Mouse (Mus musculus) forebrain, embryonic 14.5 days (tissue): Measurements from ENCODE around the gene Fbxo2. TPM values are rescaled to one million over a fixed set of nuclear protein-coding genes. Genes with fewer than 3 reads are reported as not detected.

ENCODE experiments used
- ATAC-seq: fragments of 200-750 bp; cut with Nextera tagmentation; 2 replicates; pipeline ENCODE4 v1.8.0; 2017; ENCODE audit warnings: mild to moderate bottlenecking, moderate library complexity
- DNase-seq: peaks from one replicate; pipeline ENCODE4 v3.0.0-alpha.2; 2015; ENCODE audit warnings: low spot score
- H3K27ac ChIP-seq: fragments of 300-500 bp; sonication (generic); 2 replicates; pipeline ENCODE4 v1.5.1; 2014; ENCODE audit warnings: low read depth, mild to moderate bottlenecking, control low read depth, low read length, moderate library complexity
- H3K27me3 ChIP-seq: fragments of 300-500 bp; sonication (generic); replicated peaks from 2 replicates; pipeline ENCODE4 v1.6.1; 2014; ENCODE audit warnings: low read length, control low read depth, mixed read lengths; ENCODE audit not compliant: control insufficient read depth, insufficient read depth
- H3K36me3 ChIP-seq: fragments of 300-500 bp; sonication (generic); 2 replicates; pipeline ENCODE4 v1.6.1; 2014; ENCODE audit warnings: low read length, control low read depth; ENCODE audit not compliant: control insufficient read depth, insufficient read depth
- H3K4me1 ChIP-seq: fragments of 300-500 bp; sonication (generic); 2 replicates; pipeline ENCODE4 v1.6.1; 2014; ENCODE audit warnings: antibody characterized with exemption, low read length, control low read depth; ENCODE audit not compliant: control insufficient read depth, insufficient read depth
- H3K4me2 ChIP-seq: fragments of 300-500 bp; sonication (generic); 2 replicates; pipeline ENCODE4 v1.6.1; 2014; ENCODE audit warnings: mild to moderate bottlenecking, control low read depth, low read length
- H3K4me3 ChIP-seq: fragments of 300-500 bp; sonication (generic); 2 replicates; pipeline ENCODE4 v1.5.1; 2014; ENCODE audit warnings: low read depth, low read length, control low read depth
- H3K9ac ChIP-seq: fragments of 300-500 bp; sonication (generic); 2 replicates; pipeline ENCODE4 v1.6.1; 2014; ENCODE audit warnings: mild to moderate bottlenecking, low read length, control low read depth, moderate library complexity
- H3K9me3 ChIP-seq: fragments of 300-500 bp; sonication (generic); replicated peaks from 2 replicates; pipeline ENCODE4 v1.6.1; 2016; ENCODE audit warnings: low read length, control low read depth, mixed read lengths; ENCODE audit not compliant: control insufficient read depth
- WGBS: fragments of 180-500 bp; shearing (Covaris S2); extraction: QIAGEN DNeasy Blood & Tissue Kit; methylation state at CpG from one replicate; pipeline ENCODE4 v1.1.7; 2014; 5-methylcytosine and 5-hydroxymethylcytosine counted together
- polyA plus RNA-seq: library from polyadenylated mRNA; unstranded; fragments of >200 nt; fragmentation: Nextera tagmentation; extraction: Ambion mirVana; gene quantifications from 2 replicates; pipeline ENCODE4 v1.2.1, GENCODE M21; 2014

The Fbxo2 gene
- polyA plus RNA-seq, 1 experiment from 2014 or later, result 3.2 TPM

DNA sequence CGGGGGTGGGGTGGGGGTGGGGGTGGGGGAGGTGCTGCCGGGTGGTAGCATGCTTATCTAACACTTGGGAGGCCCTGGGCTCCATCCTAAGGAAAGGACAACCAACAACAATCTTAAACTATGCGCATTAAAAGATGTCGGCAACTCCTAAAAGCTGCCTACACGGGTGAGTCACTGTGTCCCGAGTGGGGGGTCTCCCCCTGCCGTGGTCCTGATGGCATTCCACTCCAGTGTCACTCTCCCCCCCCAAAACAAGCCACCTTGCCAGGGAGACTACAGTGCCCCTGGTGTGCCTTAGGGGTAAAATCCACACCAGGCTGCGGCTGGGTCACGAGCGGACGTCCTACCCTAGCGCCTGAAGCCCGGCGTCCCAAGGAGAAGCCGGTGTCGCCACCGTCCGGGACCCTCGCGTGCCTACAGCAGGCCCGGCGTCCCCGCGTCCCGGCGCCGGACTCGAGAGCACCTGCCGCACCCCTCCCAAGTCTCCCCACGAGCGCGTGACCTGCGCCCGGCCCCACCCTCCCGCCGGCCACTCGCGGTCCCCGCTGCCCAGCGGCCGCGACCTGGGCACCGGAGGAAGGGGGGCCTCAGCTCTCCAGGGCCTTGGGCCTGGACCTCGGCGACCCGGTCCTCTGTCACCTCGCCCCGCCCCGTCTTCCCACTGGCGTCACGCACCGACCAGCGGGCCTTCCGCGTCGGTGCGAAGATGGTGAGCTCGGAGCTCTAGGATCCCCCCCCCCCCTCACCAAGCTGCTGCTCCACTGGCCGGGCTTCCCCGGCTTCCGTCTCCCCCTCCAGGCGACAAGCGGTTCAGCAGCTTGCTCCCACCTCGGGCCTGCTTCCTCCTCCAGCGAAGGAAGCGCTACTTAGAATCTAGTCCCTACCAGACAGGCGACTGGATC is 8.9 kb upstream of the Fbxo2 start, which contains the start of gene Fbxo6:
Gene Fbxo6, minus strand, starts transcription at position 874 of the 902 bp plus-strand sequence.
- Histone ChIP-seq H3K27ac (peak within 1 kb of the TSS; percentile 90), H3K9me3 (no peaks in the 10 kb centered on the region), H3K9ac (peak within 1 kb of the TSS; percentile 80), H3K36me3 (peaks cover 63% of the 10 kb centered on the region), H3K4me2 (peak within 1 kb of the TSS; percentile 98), H3K27me3 (no peaks in the 10 kb centered on the region), H3K4me3 (peak within 1 kb of the TSS; percentile 56), H3K4me1 (peaks cover 4% of the 10 kb centered on the region; the same call in 1 of the 2 replicates)
- 1% methylated on average over 51 of the region's 67 CpGs for WGBS
- DNase-seq (peak; percentile 93), ATAC-seq (peak; percentile 92)

DNA sequence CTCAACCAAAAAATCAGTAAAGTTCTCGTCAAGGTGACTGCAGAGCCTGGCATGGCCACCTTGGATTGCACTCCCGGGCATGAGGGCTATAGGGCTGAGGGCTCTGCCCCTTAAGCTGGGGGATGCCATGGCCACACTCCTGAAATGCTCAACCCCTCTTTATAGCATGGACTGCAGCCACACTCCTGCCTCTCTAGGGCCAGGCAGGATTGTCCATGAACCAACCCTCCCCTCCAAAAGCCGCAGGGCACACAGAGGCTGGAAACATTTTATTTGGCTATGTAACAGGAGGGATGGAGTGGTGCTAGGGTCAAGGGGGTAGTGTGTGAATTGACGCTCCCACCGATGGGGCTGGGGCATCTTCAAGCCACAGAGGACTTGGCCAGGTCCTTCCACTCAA is 7.9 kb upstream of the Fbxo2 start:
- ATAC-seq (no peak), DNase-seq (no peak)
- Histone ChIP-seq H3K4me1 (peaks cover 4% of the 10 kb centered on the region; the same call in 1 of the 2 replicates), H3K9me3 (no peaks in the 10 kb centered on the region), H3K4me2 (no peak overlapping the region), H3K36me3 (peaks cover 61% of the 10 kb centered on the region), H3K27me3 (no peaks in the 10 kb centered on the region), H3K9ac (no peak overlapping the region), H3K4me3 (no peak overlapping the region), H3K27ac (no peak overlapping the region)
- 78% methylated on average over 5 of the region's 5 CpGs for WGBS

DNA sequence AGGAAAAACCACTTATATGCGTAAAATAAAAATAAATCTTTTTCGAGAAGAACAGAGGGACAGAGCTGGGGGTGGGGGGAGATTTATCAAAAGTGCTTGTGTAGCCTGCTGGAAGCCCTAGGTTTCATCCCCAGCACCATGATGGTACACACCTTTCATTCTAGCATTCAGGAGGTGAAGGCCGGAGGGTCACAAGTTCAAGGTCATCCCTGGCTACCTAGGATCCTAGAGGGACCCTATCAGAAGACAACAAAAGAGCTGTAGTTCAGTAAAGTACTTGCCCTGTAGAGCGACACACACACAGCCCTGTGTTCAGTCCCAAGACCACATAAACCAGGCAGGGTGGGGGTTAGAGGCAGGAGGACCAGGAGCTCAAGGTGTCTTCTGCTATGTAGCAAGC is 6.4 kb upstream of the Fbxo2 start:
- no peak for DNase-seq
- no peak overlapping the region for H3K4me2 ChIP-seq
- H3K9me3 ChIP-seq, result no peaks in the 10 kb centered on the region
- no peak overlapping the region for H3K4me3 ChIP-seq
- H3K9ac ChIP-seq, result no peak overlapping the region
- WGBS, result 96% methylated on average over 4 of the region's 4 CpGs
- no peak overlapping the region for H3K27ac ChIP-seq
- ATAC-seq, result no peak
- H3K36me3 ChIP-seq, result peaks cover 56% of the 10 kb centered on the region
- no peaks in the 10 kb centered on the region for H3K27me3 ChIP-seq
- H3K4me1 ChIP-seq, result peaks cover 14% of the 10 kb centered on the region

DNA sequence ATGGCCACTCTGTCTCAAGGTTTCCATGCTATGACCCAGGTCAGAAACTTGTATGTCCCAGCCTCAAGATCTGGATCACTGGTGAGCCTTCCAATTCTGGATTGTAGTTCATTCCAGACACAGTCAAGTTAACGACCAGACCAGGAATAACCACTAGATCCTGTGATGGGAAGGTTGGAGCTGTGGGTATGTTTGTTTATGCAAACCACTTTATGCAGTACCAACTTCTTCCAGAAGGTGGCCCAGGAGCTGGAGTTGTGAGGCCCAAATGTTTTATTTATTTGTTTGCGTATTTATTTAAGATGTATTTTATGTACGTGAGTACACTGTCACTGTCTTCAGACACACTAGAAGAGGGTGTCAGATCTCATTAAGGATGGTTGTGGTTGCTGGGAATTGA is 5.4 kb upstream of the Fbxo2 start:
- H3K36me3 ChIP-seq, result peaks cover 54% of the 10 kb centered on the region
- WGBS, result 62% methylated on average over 3 of the region's 3 CpGs
- no peak overlapping the region for H3K27ac ChIP-seq
- H3K27me3 ChIP-seq, result no peaks in the 10 kb centered on the region
- no peak overlapping the region for H3K9ac ChIP-seq
- H3K4me3 ChIP-seq, result no peak overlapping the region
- DNase-seq (peak; percentile 69), ATAC-seq (no peak)
- peaks cover 14% of the 10 kb centered on the region for H3K4me1 ChIP-seq
- H3K4me2 ChIP-seq, result no peak overlapping the region
- H3K9me3 ChIP-seq, result no peaks in the 10 kb centered on the region

DNA sequence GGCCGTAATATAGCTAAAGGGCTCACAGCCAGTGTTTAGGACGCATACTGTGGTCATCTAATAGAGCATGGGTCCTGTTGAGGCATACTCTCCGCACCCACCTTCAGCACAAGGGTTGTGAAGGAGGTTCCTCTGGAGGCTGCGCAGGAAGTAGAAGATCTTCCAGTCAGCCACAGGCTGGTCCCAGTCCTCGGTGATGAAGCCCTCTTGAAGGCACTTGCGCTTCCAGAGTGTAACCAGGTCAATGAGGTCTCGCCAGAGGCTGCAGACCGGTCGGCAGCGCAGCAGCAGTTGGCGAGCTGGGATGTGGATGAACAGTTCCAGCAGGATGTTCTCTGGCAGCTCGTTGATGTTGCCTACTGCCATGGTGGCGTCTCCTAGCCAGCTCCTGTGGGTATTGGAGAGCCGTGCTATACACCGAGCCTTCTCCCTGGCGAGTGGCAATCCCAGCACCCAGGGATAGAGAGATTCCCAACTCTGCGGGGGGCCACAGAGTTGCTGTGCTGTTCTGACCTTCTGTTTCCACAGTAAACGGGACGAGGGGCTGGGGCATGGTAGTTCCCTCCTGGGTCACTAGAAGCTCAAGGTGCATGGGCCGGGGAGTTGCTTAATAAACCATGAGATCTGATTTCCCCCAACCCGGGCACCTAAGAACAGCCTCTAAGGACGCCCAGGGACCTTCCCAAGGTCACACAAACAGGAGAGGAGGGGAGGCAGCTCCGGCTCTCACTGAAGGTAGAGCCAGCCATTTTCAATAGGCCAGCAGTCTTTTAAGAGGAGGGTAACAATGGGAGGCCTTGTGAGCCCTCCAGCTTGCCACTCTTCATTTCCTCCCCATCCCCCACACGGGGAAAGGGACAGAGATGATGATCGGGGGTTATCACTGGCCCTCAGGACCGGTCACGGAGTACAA is 1.7 kb upstream of the Fbxo2 start:
- H3K36me3 ChIP-seq, result peaks cover 40% of the 10 kb centered on the region
- peak overlapping the region; percentile 84 for H3K4me2 ChIP-seq
- WGBS, result 20% methylated on average over 27 of the region's 27 CpGs
- peak overlapping the region; percentile 91 for H3K9ac ChIP-seq
- H3K4me3 ChIP-seq, result peak overlapping the region; percentile 71
- H3K4me1 ChIP-seq, result peaks cover 10% of the 10 kb centered on the region
- H3K27ac ChIP-seq, result peak overlapping the region; percentile 79
- no peaks in the 10 kb centered on the region for H3K9me3 ChIP-seq
- peak; percentile 63 for DNase-seq
- ATAC-seq, result peak; percentile 5; the same call in 1 of the 2 replicates
- H3K27me3 ChIP-seq, result peaks cover 22% of the 10 kb centered on the region

DNA sequence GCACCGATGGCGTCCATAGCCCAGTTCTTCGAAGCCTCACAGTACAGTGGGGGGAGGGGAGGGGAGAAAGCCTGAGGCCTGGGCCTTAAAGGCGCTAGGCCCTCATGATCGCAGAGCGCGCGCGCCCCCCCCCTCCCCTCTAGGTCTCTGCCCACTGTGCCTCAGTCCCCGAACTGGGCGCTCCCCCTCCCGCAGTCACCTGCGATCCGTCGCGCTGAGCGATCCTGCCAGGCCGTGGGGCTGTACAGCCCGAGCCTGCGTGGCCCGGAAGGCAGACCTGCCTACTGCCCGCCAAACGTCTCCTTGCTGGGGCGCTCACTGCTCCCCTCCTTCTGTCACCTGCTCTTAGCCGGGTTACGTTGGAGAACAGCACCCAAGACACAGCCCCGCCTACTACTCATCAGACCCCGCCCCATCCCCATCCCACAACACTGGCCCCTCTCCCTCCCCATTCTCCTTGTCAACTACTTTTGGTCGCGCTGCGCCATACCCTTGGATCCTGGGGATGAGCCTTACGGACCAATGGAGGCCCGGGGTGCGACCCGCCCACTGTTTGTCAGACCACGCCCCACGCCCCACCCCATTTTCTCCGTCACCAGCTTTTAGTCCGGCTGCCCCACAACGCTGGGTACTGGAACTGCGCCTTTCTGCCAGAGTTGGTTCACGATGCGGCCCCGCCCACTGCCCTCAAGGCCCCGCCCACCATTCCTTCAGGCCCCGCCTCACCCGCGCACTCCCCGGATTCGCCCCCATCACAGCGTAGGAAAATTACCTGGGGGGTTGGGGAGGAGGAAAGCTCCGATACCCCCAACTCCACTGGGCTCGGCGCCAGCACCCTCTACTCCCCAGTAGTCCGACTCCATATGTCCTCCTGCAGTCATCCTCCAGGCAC is 631 bp upstream of the Fbxo2 start:
- Histone ChIP-seq H3K27ac (peak overlapping the region; percentile 79), H3K4me1 (peaks cover 17% of the 10 kb centered on the region)
- 1% methylated on average over 54 of the region's 55 CpGs for WGBS

DNA sequence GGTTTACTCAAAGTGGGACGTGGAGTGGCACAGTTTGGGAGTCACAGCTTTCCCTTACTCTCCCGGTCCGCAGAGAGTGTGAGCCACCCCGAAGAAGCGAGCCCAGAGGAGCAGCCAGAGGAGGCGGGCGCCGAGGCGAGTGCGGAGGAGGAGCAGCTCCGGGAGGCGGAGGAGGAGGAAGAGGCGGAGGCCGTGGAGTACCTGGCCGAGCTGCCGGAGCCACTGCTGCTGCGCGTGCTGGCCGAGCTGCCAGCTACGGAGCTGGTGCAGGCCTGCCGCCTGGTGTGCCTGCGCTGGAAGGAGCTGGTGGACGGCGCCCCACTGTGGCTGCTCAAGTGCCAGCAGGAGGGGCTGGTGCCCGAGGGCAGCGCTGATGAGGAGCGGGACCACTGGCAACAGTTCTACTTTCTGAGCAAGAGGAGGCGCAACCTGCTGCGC is 3.6 kb downstream of the Fbxo2 start:
- Histone ChIP-seq H3K9me3 (no peaks in the 10 kb centered on the region), H3K36me3 (no peaks in the 10 kb centered on the region), H3K4me3 (peak overlapping the region; percentile 26), H3K27me3 (peaks cover 51% of the 10 kb centered on the region), H3K4me2 (peak overlapping the region; percentile 58), H3K4me1 (peaks cover 9% of the 10 kb centered on the region; the same call in 1 of the 2 replicates), H3K9ac (peak overlapping the region; percentile 48; the same call in 1 of the 2 replicates), H3K27ac (no peak overlapping the region)
- peak; percentile 87 for DNase-seq
- under 1% methylated on average over 29 of the region's 29 CpGs for WGBS
- ATAC-seq, result peak; percentile 24; the same call in 1 of the 2 replicates

More for the DNA sequence above, 631 bp upstream of the Fbxo2 start:
- H3K4me3 ChIP-seq, result peak overlapping the region; percentile 71
- H3K4me2 ChIP-seq, result peak overlapping the region; percentile 84
- peaks cover 32% of the 10 kb centered on the region for H3K27me3 ChIP-seq
- H3K9ac ChIP-seq, result peak overlapping the region; percentile 91
- H3K9me3 ChIP-seq, result no peaks in the 10 kb centered on the region
- peaks cover 29% of the 10 kb centered on the region for H3K36me3 ChIP-seq
- ATAC-seq, result peak; percentile 89
- DNase-seq, result peak; percentile 97

DNA sequence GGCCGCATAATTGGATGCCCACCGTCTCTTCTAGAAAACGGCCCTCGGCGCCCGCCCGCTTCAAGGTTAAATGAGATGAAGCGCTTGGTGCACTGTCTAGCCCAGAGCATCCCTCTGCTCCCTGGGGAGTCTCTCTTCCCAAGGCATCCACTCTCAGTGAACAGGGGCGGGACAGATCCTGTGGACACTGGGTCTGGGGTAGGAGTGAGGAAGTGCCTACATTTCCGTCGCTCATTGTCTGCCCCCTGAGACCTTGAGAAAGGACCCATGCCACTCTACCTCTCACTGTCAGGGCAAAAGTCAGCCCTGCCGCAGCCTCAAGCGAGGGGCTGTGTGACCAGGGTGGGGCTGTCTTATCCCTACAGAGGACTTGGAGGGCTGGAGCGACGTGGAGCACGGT is 4.0 kb downstream of the Fbxo2 start:
- Histone ChIP-seq H3K9me3 (no peaks in the 10 kb centered on the region), H3K4me1 (peaks cover 9% of the 10 kb centered on the region; the same call in 1 of the 2 replicates), H3K4me2 (peak overlapping the region; percentile 58; the same call in 1 of the 2 replicates), H3K4me3 (peak overlapping the region; percentile 26), H3K36me3 (no peaks in the 10 kb centered on the region), H3K9ac (peak overlapping the region; percentile 48; the same call in 1 of the 2 replicates), H3K27ac (no peak overlapping the region), H3K27me3 (peaks cover 53% of the 10 kb centered on the region)
- WGBS, result 1% methylated on average over 16 of the region's 16 CpGs
- ATAC-seq (no peak), DNase-seq (no peak)
